Mouse (Mus musculus) erythroblast, embryonic 14.5 days (primary cell): ENCODE results near the gene Coa5. TPM values are rescaled to one million over a fixed set of nuclear protein-coding genes. Genes with fewer than 3 reads are reported as not detected.

Source experiments
- H3K27me3 ChIP-seq: 2 replicates; pipeline ENCODE4 v1.6.1; 2012; ENCODE audit warnings: inconsistent platforms; ENCODE audit not compliant: control insufficient read depth
- H3K36me3 ChIP-seq: 2 replicates; pipeline ENCODE4 v1.6.1; 2012; ENCODE audit warnings: mild to moderate bottlenecking, inconsistent platforms; ENCODE audit not compliant: control insufficient read depth
- H3K4me1 ChIP-seq: 2 replicates; pipeline ENCODE4 v1.6.1; 2012; ENCODE audit warnings: inconsistent platforms; ENCODE audit not compliant: control insufficient read depth
- H3K4me3 ChIP-seq: replicated peaks from 2 replicates; pipeline ENCODE3; 2012; ENCODE audit warnings: moderate library complexity, mild to moderate bottlenecking, inconsistent platforms
- H3K9me3 ChIP-seq: 2 replicates; pipeline ENCODE4 v1.6.1; 2012; ENCODE audit warnings: low read length, inconsistent platforms, mixed read lengths; ENCODE audit not compliant: control insufficient read depth
- GATA1 ChIP-seq: IDR thresholded peaks from 2 replicates; pipeline ENCODE4 v1.6.1; 2012; ENCODE audit warnings: low read length, inconsistent platforms, mixed read lengths
- TAL1 ChIP-seq: IDR thresholded peaks from 3 replicates; pipeline ENCODE4 v1.6.1; 2012; ENCODE audit warnings: low read length, inconsistent platforms, mixed read lengths
- polyA plus RNA-seq: library from polyadenylated mRNA; stranded (reverse); fragments of >175 nt; gene quantifications from 2 replicates; pipeline ENCODE4 v1.2.3, GENCODE M21; 2012

Coa5 gene
- polyA plus RNA-seq, 1 experiment: 0.33 TPM

DNA sequence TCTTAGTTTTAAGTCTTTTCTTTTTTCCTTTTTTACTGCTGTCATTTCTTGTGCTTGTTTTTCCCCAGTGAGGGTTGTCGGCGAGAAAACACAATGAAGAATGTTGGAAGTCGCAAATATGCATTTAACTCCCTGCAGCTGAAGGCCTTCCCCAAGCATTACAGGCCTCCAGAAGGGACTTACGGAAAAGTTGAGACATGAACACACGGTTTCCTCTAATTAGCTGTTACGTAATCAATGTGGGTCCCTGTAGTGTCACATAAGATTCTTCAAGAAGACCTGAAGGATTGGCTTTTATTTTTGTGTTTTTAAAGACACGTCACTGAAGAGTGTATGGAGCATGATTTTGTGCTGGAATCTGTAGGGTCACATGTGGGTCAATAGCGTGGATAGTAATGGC lies 21.8 kb downstream of the Coa5 start:
- Histone ChIP-seq H3K36me3 (no peaks in the 10 kb centered on the region), H3K27me3 (no peaks in the 10 kb centered on the region), H3K9me3 (no peaks in the 10 kb centered on the region), H3K4me3 (no peak overlapping the region), H3K4me1 (peaks cover 1% of the 10 kb centered on the region; the same call in 1 of the 2 replicates)
- no peak for TF ChIP-seq GATA1
- no peak for TF ChIP-seq TAL1

DNA sequence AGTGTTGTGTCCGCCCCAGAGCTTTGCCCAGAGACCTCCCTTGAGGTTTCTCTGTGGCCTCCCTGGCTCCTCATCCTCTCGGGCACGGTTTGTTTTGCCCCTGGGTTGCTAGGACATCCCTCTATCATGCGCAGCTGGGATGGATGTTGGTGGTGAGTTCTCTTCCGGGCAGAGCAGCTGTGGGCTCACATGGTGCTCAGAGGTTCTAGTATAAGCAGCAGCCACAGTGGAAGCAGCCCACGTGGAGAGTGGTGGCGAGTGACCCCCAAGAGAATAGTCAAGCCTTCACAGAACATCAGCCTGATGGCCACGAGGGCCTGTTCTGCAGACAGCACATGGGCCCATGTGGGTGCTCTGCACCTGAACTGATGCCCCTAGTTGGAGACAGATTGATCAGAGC lies 22.7 kb downstream of the Coa5 start:
- no peaks in the 10 kb centered on the region for H3K9me3 ChIP-seq
- no peak overlapping the region for H3K4me3 ChIP-seq
- H3K4me1 ChIP-seq: peaks cover 1% of the 10 kb centered on the region; the same call in 1 of the 2 replicates
- TF ChIP-seq GATA1: no peak
- no peak for TF ChIP-seq TAL1
- H3K36me3 ChIP-seq: no peaks in the 10 kb centered on the region
- H3K27me3 ChIP-seq: no peaks in the 10 kb centered on the region

DNA sequence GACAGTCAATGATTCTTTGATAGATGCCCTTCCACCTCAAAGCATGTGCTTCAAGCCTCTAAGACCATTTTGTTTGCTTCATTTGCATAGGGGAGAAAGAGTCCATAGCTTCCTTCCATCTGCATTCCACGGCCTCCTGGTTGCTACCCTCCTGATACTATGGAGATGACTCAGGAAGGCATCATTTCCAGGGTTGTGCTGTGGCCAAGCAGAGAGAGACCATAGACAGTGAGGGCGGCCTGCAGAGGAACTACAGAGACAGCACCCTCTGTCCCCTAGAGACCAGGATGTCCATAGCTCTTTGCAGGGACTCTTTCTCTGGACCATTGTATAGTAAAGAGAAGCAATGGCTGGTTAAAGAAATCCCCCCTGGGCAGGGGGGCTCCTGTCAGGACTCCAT lies 24.8 kb downstream of the Coa5 start:
- Histone ChIP-seq H3K4me3 (no peak overlapping the region), H3K9me3 (no peaks in the 10 kb centered on the region), H3K4me1 (peaks cover 1% of the 10 kb centered on the region; the same call in 1 of the 2 replicates), H3K36me3 (no peaks in the 10 kb centered on the region), H3K27me3 (no peaks in the 10 kb centered on the region)
- TF ChIP-seq GATA1: no peak
- TF ChIP-seq TAL1: no peak

DNA sequence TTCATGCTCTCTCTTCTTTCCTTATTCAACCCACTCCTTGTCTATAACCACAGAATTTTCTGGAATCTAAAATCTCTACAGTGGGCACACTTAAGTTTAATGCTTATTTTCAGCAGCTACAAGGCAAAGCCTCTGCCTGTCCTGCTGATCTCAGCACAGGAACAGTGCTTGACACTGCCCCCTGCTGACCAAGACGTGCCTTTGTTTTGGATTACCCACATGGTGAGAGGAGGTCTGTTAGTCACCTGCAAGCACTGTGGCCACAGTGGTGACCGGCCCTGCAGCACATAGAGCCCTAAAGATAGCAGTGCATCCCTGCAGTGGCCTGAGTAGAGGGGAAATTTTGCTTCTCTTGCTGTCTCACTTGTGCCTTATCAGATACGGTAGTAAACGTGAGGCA lies 28.2 kb downstream of the Coa5 start:
- no peaks in the 10 kb centered on the region for H3K9me3 ChIP-seq
- no peaks in the 10 kb centered on the region for H3K27me3 ChIP-seq
- no peaks in the 10 kb centered on the region; the same call in 1 of the 2 replicates for H3K36me3 ChIP-seq
- H3K4me1 ChIP-seq: no peaks in the 10 kb centered on the region
- TF ChIP-seq GATA1 (no peak), TAL1 (no peak)
- H3K4me3 ChIP-seq: no peak overlapping the region

DNA sequence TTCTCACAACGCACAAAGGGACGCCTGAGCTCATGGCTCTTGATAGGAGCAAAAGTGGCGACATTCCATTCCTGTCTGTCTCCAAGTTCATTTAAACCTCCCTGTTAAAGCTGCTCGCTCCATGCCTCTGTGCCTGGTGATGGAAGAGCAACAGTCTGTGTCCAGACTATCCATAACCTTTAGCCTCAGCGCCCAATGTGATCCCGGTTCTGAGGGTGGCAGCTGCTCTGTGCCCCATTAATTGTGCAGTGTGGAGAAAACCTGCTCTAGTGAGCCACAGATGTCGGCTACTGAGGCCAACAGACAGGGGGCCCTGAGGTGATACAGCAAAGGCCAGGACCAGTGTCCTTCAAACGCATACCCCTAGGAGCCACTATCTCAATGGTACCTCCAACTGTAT lies 30.2 kb downstream of the Coa5 start:
- TF ChIP-seq TAL1 (no peak), GATA1 (no peak)
- Histone ChIP-seq H3K36me3 (peaks cover 2% of the 10 kb centered on the region; the same call in 1 of the 2 replicates), H3K4me1 (no peaks in the 10 kb centered on the region), H3K27me3 (no peaks in the 10 kb centered on the region), H3K9me3 (no peaks in the 10 kb centered on the region), H3K4me3 (no peak overlapping the region)

DNA sequence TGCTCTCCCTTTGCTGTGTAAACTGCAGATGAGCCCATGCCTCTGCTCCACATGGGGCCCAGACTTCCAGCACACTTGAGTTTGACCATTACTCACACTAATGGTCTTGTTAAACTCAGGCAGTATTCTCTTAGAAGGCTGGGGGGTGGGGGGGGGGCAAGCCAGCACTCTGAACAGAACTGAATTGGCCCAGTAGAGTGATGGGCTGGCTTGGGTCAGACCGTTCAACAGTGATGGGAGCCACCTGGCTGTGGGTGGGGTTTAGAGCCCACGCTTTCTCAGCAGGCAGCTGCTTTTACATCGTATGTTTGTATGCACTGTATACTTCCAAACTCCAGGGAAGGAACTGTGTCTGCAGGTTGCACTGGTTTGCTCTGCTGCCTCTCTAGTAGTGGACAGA lies 30.9 kb downstream of the Coa5 start:
- H3K36me3 ChIP-seq: peaks cover 2% of the 10 kb centered on the region; the same call in 1 of the 2 replicates
- H3K4me1 ChIP-seq: no peaks in the 10 kb centered on the region
- no peaks in the 10 kb centered on the region for H3K27me3 ChIP-seq
- no peaks in the 10 kb centered on the region for H3K9me3 ChIP-seq
- TF ChIP-seq TAL1: no peak
- no peak for TF ChIP-seq GATA1
- no peak overlapping the region for H3K4me3 ChIP-seq

DNA sequence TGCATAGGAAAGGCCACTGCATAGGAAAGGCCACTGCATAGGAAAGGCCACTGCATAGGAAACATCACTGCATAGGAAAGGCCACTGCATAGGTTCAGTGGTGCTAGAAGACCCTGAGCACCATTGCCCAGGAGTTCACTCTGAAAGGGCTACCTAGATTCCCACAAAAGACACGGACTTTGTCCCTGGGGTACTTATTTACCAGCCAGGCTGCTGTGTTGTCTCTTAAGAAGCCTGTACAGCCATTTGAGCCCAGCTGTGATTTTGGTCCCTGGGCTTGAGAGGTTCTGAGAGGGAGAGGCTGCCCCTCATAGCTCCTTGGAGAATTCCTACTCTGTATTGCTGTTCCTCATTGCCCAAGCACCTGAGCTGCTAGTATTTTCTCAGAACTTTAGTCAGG lies 33.4 kb downstream of the Coa5 start:
- H3K27me3 ChIP-seq: no peaks in the 10 kb centered on the region
- H3K9me3 ChIP-seq: no peaks in the 10 kb centered on the region
- no peaks in the 10 kb centered on the region for H3K4me1 ChIP-seq
- H3K4me3 ChIP-seq: no peak overlapping the region
- TF ChIP-seq TAL1 (no peak), GATA1 (no peak)
- H3K36me3 ChIP-seq: peaks cover 2% of the 10 kb centered on the region; the same call in 1 of the 2 replicates

DNA sequence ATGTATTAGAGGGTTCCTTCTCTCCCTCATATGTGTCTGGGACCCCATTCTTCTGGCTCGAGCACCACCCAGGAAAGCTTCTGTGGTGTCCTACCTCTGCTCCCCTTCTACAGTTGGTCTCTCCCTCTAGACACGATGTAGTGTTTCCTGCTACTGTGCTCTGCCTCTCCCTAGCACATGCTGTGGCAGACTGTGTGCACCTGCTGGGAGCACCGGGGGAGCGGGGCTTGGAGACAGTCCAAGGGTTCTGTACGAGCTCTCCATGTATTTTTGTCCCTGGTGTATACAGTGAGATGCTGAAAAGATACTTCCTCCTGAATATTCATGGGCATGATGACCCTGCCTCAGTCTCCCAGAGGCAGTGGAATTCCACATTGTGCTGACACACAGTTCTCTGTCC lies 36.7 kb downstream of the Coa5 start:
- no peaks in the 10 kb centered on the region for H3K4me1 ChIP-seq
- H3K9me3 ChIP-seq: no peaks in the 10 kb centered on the region
- H3K4me3 ChIP-seq: no peak overlapping the region
- peaks cover 2% of the 10 kb centered on the region; the same call in 1 of the 2 replicates for H3K36me3 ChIP-seq
- no peaks in the 10 kb centered on the region for H3K27me3 ChIP-seq
- no peak for TF ChIP-seq TAL1
- no peak for TF ChIP-seq GATA1

DNA sequence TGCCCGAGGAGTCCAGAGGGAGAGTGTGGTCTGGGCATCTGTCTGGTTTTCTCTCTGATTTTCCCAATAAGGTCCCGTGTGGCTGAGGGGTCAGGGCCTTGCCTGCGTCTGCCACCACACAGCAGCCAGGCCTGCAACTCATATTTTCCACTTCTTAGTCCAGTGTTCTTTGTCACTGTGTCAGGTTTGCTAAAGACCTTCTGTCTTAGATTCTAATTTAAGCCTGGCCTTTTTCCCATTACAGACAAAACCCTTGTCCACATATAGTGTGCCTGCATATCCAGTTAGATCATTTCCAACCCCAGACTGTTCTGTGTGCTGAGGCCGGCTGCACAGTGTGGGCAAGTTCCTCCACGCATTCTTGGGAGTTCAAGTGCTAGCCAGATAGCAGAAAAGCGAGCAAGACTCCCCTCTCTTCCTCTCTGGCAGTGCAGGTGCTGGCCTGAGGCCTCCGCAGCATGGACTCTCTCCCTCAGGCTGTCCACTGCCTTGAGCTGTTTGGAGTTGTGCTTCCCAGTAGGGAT lies 43.4 kb downstream of the Coa5 start:
- no peak for TF ChIP-seq GATA1
- no peak for TF ChIP-seq TAL1

DNA sequence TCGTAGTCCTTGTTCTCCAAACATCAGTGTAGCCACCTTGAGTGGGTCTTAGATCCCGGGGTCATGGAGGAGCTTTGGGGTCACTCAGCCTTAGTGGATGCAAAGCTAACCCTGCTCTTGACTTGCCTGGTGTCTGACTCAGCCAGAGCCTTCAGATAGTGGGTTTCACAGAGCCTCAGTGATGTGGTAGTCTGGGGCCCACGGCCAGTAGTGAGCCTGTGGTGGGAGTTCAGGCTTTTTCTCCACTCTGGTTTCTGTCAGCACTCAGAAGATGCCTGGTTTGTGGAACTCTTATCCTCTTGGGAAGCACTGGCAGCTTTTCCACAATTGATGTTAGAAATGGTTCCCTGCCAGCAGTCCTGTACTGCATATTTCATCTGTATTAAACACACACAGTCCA lies 45.6 kb downstream of the Coa5 start:
- peaks cover 2% of the 10 kb centered on the region; the same call in 1 of the 2 replicates for H3K36me3 ChIP-seq
- H3K4me3 ChIP-seq: no peak overlapping the region
- no peaks in the 10 kb centered on the region for H3K4me1 ChIP-seq
- no peaks in the 10 kb centered on the region for H3K27me3 ChIP-seq
- TF ChIP-seq GATA1 (no peak), TAL1 (no peak)
- no peaks in the 10 kb centered on the region for H3K9me3 ChIP-seq

More for the DNA sequence above, 43.4 kb downstream of the Coa5 start:
- Histone ChIP-seq H3K4me3 (no peak overlapping the region), H3K9me3 (no peaks in the 10 kb centered on the region), H3K36me3 (no peaks in the 10 kb centered on the region; the same call in 1 of the 2 replicates), H3K27me3 (no peaks in the 10 kb centered on the region), H3K4me1 (no peaks in the 10 kb centered on the region)
